In genomic region chr1:42228098-42228497, GRCm38 (mm10) we compare ENCODE assay signal across 20 mouse cellular contexts.
A peak's percentile ranks its signal among the peaks of the same experiment; 100 is the strongest.
DNase-seq lines count a peak whose midpoint lies in the region; ATAC-seq and TF ChIP-seq lines count a peak whose summit lies in the region.
"Had no signal": no experiment of that assay in that cellular context is flagged by ENCODE, and none has a peak within 500 bp of the region (broad histone marks: within the 10 kb centered on the region; RNA-seq: fewer than 3 reads in every experiment).

No protein-coding gene starts in this region.

- TF ChIP-seq POLR2A in kidney, adult 2 months (IDR thresholded peaks at IDR 0.05; ENCODE audit: low read depth, low read length): no peak

- no peak overlapping the region for H3K4me2 ChIP-seq in kidney, embryonic 14.5 days (replicated peaks; ENCODE audit: low read depth, low read length)
- H3K4me2 ChIP-seq in kidney, embryonic 16.5 days (replicated peaks; ENCODE audit: low read depth, low read length): no peak overlapping the region
- H3K4me2 ChIP-seq: embryonic facial prominence, embryonic 13.5 days; embryonic facial prominence, embryonic 15.5 days; forebrain, embryonic 12.5 days had no signal

- no peak overlapping the region for H3K4me3 ChIP-seq in kidney, embryonic 14.5 days (ENCODE audit: low read length)
- no peak overlapping the region for H3K4me3 ChIP-seq in kidney, embryonic 16.5 days (ENCODE audit: low read length)
- no peak overlapping the region for H3K4me3 ChIP-seq in kidney, adult 2 months (ENCODE audit: insufficient read depth, low read depth, low read length)
- H3K4me3 ChIP-seq: embryonic facial prominence, embryonic 13.5 days; embryonic facial prominence, embryonic 15.5 days; erythroblast, embryonic 14.5 days; forebrain, embryonic 10.5 days; forebrain, embryonic 12.5 days had no signal

- H3K9ac ChIP-seq in kidney, embryonic 14.5 days (ENCODE audit: low read depth, low read length): no peak overlapping the region
- no peak overlapping the region for H3K9ac ChIP-seq in kidney, embryonic 16.5 days (replicated peaks; ENCODE audit: low read length)
- H3K9ac ChIP-seq: embryonic facial prominence, embryonic 13.5 days; embryonic facial prominence, embryonic 15.5 days; forebrain, embryonic 12.5 days had no signal

- WGBS in kidney, embryonic 14.5 days: 50% methylated on average over 1 of the region's 1 CpGs
- WGBS in kidney, embryonic 16.5 days: 64% methylated on average over 1 of the region's 1 CpGs
- WGBS in kidney, adult 2 months: 45% methylated on average over 1 of the region's 1 CpGs

- H3K27me3 ChIP-seq in kidney, embryonic 14.5 days (ENCODE audit: control insufficient read depth, insufficient read depth, low read length): no peaks in the 10 kb centered on the region
- H3K27me3 ChIP-seq in kidney, embryonic 16.5 days (ENCODE audit: insufficient read depth, low read length): no peaks in the 10 kb centered on the region
- no peaks in the 10 kb centered on the region for H3K27me3 ChIP-seq in kidney, adult 2 months (replicated peaks; ENCODE audit: control insufficient read depth, insufficient read depth, low read length)
- H3K27me3 ChIP-seq: embryonic facial prominence, embryonic 13.5 days; embryonic facial prominence, embryonic 15.5 days; forebrain, embryonic 12.5 days had no signal

- no peak for DNase-seq in kidney, adult 11 months
- no peak for DNase-seq in kidney, adult 2 months
- DNase-seq: adrenal gland, postnatal 10 days; adrenal gland, postnatal 25 days; cerebellum, adult 11 months; cerebellum, adult 18-20 months; cerebellum, adult 8-10 months; cerebellum, adult 9-11 months; cerebellum, postnatal 14 days; cerebellum, postnatal 36 days; embryo, embryonic 11 days had no signal

- no peaks in the 10 kb centered on the region for H3K4me1 ChIP-seq in kidney, embryonic 14.5 days (ENCODE audit: control insufficient read depth, insufficient read depth, low read length)
- peaks cover 15% of the 10 kb centered on the region for H3K4me1 ChIP-seq in kidney, embryonic 16.5 days (ENCODE audit: insufficient read depth, low read length)
- H3K4me1 ChIP-seq in kidney, adult 2 months (ENCODE audit: control insufficient read depth, insufficient read depth, low read length): no peaks in the 10 kb centered on the region

- H3K36me3 ChIP-seq in kidney, embryonic 14.5 days (ENCODE audit: control insufficient read depth, insufficient read depth, low read length): no peaks in the 10 kb centered on the region
- H3K36me3 ChIP-seq in kidney, embryonic 16.5 days (ENCODE audit: insufficient read depth, low read length): no peaks in the 10 kb centered on the region
- H3K36me3 ChIP-seq in kidney, adult 2 months (ENCODE audit: control insufficient read depth, insufficient read depth, low read length): no peaks in the 10 kb centered on the region
- H3K36me3 ChIP-seq: embryonic facial prominence, embryonic 13.5 days; embryonic facial prominence, embryonic 15.5 days; forebrain, embryonic 10.5 days; forebrain, embryonic 12.5 days had no signal

- peak; percentile 79 for ATAC-seq in kidney, embryonic 14.5 days (ENCODE audit: low FRiP score, low TSS enrichment)
- peak; percentile 88 for ATAC-seq in kidney, embryonic 16.5 days (ENCODE audit: low FRiP score, low TSS enrichment)
- ATAC-seq: forebrain, embryonic 14.5 days; forebrain, embryonic 16.5 days had no signal

- TF ChIP-seq CTCF in kidney, adult 2 months (conservative IDR thresholded peaks at IDR 0.05; ENCODE audit: insufficient read depth, insufficient read length, low read depth, low read length): no peak

- no peaks in the 10 kb centered on the region for H3K9me3 ChIP-seq in kidney, embryonic 14.5 days (ENCODE audit: control insufficient read depth, low read length)
- no peaks in the 10 kb centered on the region for H3K9me3 ChIP-seq in kidney, embryonic 16.5 days (ENCODE audit: low read length)
- H3K9me3 ChIP-seq: embryonic facial prominence, embryonic 13.5 days; embryonic facial prominence, embryonic 15.5 days; forebrain, embryonic 10.5 days; forebrain, embryonic 12.5 days had no signal

- H3K27ac ChIP-seq in kidney, embryonic 14.5 days (ENCODE audit: low read depth, low read length): no peak overlapping the region; the same call in 1 of the 2 replicates
- peak overlapping the region; percentile 53; the same call in 1 of the 2 replicates for H3K27ac ChIP-seq in kidney, embryonic 16.5 days (ENCODE audit: low read length)
- no peak overlapping the region for H3K27ac ChIP-seq in kidney, adult 2 months (ENCODE audit: insufficient read depth, low read depth, low read length)
- H3K27ac ChIP-seq: embryonic facial prominence, embryonic 13.5 days; embryonic facial prominence, embryonic 15.5 days; forebrain, embryonic 10.5 days; forebrain, embryonic 12.5 days had no signal
